Mouse (Mus musculus) spleen, postnatal 4 days (tissue): ENCODE measurements around the gene Srrm4.

Experiments
- DNase-seq, 2 experiments: peaks; one replicate each; pipeline ENCODE4 v3.0.0; 2022; ENCODE audit warnings: low spot score in 2 of 2

Srrm4 gene

DNA sequence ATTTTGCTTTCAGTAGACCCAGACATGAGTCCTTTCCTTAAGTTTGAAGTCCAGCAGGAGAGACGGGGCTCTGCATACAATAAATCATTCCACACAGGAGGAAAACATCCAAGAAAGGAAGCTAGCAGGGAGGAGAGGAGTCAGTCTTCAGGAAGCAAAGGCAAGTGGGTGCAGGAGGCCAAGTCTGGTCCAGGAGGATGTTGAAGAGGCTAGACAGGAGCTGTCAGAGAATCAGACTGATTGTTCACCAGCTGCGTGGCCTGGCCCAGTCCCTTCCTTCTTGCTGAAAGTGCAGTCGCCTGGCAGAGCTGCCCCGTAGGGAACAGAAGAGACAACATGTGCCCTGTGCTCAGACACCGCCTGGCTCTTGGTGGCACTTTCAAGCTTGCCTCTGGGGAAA, 100.8 kb downstream of the Srrm4 start:
- DNase-seq, result no peak

DNA sequence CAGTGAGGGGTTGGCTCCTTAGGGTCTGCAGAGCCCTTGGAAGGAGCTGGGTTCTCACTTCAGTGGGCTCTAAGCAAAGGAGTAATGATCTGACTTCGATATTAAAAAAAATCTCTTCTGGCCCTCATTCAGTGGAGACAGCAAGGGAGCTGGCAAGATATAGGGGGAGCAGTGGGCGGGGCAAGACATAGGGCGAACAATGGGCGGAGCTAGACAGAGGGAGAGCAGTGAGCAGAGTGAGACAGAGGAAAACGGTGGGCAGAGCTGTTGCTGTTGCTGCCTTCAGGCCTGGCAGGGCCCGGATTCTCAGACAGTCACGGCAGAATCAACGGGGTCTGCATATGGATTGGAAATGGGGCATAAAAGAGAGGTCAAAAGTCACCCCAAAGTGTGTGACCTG, 102.0 kb downstream of the Srrm4 start:
- DNase-seq, result no peak

DNA sequence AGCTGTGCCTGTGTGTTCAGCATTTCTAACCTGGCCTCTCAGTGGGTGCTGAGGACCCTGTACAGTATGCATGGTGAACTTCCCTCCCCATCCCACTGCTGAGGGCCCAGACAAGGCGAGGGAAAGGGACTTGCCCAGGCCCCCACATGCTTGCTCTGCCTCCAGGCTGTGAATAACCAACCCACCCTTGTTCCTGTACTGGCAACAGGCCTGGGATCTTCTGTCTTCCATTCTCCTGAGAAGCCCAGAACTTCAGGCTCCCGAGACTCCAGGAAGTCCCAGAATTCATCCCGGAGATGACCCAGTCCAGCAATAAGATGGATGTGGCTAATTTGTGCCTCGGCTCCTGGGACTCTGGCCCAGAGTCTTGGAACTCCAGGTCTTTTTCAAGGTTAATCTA, 105.5 kb downstream of the Srrm4 start:
- no peak for DNase-seq

DNA sequence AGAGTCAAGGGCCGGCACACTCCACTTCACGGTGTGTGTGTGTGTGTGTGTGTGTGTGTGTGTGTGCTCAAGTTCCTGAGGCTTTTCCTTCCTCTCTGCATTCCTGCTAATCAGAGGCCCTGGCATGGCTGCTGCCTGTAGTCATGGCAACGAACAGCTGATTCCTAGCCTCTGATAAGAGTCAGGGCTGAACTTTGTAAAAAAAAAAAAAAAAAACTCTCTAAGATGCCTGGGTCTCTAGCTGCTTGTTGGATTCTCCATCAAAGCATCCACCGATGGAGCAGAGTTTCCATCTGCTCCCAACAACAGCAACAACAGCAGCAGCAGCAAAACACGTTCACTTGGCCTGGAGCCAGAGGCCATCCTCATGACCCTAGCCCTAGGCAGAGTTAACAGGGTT, 106.5 kb downstream of the Srrm4 start:
- DNase-seq, result no peak

DNA sequence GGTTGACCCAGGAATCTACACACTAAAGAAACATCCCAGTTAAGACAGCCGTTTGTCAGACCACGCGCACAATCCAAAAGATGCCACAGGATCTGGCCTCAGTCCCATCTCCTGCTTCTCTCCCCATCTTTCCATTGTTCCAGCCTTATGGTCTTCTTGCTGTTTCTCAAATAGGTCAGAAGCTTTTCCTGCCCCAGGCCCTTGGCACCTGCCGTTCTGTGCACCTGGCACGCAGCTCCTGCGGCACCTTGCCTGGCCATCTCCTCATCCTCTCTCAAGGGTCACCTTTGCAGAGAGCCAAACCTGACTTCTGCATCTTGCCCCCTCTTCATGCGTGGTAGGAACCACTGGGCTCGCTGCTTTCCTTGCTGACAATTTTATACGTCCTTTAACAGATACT, 107.4 kb downstream of the Srrm4 start:
- DNase-seq, result no peak

DNA sequence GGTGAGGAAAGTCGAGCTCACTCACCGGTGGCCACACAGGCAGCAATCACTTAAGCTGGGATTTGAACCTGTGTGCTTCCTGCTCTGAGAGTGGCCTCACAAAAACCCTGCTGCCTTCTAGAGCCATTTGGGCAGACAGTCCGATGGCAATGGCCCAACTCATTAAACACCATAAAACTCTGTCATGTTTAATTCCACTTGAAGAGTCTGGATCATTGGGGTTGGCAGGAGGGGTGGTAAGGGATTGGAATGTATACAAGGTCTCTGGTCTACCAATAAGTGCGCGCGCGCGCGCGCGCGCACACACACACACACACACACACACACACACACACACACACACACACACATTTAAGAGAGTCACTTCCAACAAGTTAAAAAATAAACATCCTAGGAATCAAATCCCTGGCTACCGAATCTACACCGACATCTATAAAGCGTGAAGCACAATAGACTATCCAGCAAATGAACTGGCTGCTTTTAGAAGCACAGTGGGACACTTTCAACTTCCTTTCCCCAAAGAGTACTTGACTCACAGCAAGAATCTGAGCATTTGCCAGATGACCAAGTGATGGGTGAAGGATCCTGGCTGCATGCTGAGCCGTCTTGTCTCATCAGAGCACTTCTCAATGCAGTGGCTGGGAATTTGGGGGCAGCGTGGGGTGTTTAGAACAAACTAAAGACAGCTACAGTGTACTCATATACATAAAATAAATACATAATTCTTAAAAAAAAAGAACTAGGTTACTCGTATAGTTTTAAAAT, 112.8 kb downstream of the Srrm4 start:
- DNase-seq, result no peak

DNA sequence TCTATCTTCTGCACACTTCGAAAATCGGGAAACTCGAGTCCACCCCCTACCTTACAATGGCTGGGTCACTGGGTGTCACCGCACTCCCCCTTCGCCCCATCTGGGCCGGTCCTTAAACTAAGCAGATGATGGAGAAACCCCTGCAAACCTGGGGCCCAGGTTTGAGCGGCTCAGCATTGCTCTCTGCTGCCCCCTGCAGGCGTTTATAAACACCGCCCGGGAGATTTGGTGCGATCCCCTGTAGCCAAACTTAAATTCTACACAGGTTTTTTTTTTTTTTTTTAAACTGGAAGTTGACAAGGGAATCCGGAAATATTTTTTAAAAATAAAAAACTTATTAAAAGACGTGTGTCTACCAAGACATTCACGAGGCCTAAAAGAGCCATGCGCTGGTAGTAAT, 115.6 kb downstream of the Srrm4 start:
- DNase-seq, result no peak

DNA sequence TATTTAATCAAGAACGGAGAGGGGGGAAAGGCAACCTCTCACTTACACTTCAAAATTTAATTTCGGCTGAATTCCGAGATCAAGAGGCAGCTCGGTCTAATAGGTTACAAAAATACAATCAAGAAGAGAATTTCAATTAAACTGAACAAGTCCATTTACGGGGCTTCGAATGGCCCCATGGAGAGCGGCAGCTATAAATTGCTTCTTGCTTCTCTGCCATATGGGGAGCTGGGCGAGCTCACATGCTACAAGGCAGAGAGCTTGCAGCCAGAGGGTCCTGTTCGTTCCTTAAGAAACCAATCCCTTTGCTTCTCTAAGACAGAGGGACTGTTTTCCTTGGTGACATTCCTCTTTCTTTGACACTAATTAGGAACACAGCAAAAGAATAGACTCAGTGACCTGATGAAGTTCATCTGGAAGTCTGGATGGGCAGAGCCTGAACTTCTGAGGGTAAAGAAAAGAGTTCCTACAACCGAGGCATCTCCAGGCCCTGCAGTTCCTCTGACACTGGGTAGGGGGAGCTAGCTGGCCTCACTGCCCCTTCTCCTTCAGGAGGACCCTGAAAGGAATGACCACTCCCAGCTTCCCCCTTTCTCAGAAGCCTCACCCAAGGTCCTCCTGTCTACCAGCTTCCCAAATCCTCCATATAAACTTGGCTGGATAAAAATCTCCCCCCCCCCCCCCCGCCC, 130.1 kb downstream of the Srrm4 start:
- DNase-seq, result no peak

DNA sequence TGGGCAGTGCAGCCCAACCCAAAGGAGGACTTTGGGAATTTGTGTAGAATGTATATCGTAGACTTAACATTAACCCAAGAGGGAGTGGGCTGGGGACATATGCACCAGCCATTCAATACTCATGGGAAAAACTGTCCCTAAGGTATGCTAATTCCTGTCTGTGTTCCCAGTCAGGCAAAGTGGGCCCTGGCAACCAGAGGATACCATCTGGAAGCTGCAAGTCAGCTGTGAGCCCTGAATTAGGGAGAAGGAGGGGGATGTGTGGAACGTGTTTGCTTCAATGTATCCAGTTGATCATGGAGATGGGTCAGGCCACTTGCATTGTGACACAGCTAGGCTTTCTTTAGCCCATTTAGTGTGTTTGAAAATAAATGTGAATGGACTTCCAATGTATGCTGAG, 131.6 kb downstream of the Srrm4 start:
- DNase-seq, result no peak

DNA sequence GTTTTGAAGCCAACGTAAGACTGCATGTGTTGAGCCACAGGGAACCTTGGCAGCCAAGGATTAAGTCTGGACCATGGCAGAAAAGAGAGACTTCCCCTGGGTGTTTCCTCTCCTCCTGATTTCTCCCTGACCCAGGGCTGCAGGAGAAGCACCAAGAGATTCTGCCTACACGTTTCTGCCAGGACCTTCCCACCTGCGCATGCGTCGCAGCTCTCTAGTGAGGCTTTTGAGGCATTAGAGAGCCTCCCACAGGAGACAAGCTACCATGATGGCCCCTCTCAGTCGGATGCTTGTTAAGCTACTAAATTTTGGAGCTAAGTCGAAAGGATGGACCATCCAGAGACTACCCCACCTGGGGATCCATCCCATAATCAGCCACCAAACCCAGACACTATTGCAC, 133.8 kb downstream of the Srrm4 start:
- no peak for DNase-seq

DNA sequence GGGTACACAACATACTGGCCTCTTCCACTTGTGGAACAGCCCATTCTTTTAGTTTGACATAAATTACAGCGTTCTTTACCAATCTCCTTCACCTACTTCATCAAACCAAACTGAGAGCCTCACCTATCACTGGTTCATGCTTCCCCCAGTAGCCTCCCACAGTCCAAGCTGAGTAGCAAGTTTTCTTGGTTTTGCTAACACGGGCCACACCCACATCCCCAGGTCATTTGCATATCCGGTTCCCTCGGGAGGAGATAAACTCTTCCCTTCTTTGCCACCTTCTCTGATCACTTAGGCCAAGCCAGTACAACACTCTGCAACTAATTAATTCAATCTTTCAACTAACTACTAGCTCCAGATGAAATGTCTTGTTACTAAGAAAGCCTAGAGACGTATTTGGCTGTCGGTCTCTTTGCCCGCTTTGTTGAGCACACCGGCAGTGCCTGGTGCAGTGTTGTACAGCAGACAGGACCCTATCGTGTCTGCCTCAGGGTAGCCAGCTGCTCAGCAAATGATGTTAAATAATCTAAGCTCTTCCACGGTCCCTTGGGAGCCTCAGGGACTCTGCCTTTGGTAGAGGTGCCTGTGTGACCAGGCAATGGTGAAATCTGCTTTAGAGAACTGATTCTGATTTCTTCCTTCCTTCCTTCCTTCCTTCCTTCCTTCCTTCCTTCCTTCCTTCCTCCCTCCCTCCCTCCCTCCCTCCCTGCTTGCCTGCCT, 134.7 kb downstream of the Srrm4 start:
- DNase-seq, result no peak

DNA sequence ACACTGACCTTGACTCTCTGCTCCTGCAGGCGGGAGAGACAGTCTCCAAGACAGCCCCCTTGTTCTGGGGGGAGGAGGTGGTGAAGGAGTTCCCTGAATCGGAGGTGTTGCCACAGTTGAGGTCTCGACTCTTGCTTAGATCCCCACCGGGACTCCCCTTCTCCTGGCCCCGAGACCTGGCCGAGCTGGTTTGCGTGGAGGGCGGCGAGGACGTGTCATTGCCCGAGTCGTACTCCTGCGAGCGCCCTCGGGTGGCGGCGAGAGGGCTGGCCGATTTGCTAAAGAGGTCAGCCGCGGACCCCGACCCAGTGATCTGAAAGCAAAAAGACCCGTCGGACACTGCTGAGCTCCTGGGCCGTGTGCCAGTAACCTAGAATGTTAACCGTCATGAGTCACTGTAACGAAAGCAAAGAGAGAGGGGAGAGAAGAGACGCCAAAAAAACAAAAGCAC, 138.2 kb downstream of the Srrm4 start:
- no peak for DNase-seq

DNA sequence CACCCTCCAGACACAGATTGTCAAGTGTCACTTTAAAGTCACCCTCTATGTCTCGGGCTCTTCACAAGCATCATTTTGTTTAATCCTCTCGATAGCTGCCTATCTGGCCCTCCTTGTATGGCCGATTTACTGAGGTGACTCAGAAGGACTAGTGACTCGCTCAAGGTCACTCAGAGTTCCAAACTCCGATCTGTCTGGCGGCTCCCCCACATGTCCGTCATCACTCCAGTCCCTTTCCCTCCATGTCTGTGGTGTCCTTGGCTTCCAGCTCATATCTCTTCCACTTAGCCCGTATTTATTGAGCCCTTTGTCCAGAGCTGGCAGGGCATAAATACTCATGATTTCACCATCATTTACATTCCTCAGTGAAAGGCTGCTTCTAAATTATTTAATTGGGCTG, 140.7 kb downstream of the Srrm4 start:
- no peak for DNase-seq

DNA sequence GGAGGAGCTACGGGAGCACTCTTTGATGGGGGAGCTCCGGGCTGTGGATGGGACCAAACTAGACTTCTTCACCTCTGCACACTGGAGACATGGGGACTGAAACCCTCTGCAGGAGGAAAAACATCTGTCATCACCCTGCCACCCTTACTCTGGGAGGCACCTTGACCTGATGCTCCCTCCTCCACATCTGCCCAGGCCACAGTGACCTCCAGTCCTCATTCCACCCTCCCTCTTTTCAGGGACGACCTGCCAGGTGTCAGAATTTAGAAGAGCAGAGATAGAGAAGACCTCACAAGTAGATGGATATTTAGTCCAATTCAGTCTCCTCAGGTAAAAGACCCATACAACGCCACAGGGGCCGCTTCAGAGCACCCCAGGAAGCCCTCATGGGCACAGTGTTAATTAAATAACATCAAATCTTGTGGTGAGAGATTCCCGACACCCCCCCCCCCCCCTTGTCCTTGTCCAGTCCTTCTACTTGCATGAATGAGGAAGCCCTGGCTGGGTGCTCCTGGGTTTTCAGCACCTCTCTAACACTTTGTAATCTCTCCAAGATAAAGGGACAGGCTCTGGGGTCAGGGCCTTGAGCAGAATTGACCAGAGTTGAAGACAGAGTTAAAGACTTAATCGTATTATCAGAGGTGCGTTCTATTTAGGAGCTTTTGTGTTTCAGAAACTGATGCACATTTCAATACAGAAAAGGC, 141.9 kb downstream of the Srrm4 start:
- no peak for DNase-seq

DNA sequence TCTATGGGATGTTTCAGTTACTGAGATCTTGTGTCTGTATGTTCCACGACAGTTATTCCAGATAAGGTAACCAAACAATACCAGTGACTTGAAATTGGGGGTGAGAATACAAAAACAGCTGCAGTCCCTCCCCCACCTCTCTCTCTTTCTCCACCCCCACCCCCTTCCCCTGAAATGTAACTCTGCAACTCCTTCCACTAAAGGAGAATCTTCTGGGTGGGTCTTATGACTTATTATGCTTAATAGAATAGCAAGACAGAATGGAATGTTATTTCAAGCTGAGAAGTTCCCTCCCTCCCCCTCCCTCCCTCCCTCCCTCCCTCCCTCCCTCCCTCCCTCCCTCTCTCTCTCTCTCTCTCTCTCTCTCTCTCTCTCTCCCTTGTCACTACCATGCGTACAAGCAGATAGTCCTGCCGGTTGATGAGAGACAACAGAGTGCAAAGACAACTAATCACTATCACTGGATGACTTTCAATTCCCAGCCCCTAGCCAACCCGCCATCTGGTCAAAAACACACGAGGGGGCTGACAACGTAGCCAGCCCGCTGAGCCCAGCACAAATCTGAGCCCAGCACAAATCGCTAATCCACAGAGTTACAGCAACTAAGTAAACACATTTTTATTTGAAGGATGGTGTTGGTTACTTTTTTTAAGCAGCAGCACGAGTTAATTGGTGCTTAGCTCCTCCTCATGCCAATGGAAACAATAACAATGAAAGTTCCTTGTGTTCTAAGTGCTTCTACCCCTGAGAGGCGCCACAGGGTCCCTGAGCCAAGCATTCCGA, 143.0 kb downstream of the Srrm4 start:
- DNase-seq, result no peak

DNA sequence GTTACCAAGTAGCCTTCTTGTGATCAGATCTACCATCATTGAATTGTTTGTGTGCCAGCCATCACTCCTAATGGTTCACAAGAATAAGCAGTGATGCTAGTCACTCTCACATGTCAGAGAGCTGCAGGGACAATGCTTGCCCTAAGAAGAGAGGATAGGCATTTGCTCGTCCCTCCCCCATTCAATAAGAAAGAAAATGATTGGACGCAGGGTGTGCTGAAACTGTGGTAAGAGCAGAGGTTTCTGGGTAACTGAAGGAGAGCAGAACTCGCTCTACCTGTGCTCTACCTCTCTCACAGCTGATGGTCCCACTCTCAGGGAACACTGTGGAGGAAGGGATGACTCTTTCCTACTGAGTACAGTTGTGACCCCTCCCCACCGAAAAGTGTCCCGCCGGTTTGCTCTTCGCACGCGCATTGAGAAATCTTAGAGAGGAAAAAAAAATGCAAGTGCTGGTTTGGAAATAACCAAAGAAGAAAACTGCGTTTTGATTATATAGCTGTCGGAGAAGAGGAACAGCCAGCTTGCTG, 143.7 kb downstream of the Srrm4 start:
- no peak for DNase-seq

DNA sequence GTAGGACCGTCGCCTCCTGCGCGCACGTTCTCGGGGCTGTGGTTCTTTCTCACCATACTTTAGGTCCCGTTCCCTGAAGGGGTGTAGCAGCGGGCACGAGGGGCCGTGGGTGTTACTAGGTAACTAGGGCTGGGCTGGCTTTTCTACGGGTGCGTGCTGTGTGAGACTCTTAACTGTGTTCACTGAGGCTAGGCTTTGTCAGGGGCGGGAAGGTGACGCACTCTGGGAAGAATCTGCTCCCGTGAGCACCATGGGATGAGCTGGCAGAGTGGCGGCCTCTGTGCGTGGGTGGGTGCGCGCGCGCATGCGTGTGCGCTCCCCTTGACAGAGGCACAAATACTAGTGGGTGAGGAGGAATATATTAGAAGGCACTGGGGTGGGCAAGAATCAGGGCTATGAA, 145.1 kb downstream of the Srrm4 start:
- no peak for DNase-seq

DNA sequence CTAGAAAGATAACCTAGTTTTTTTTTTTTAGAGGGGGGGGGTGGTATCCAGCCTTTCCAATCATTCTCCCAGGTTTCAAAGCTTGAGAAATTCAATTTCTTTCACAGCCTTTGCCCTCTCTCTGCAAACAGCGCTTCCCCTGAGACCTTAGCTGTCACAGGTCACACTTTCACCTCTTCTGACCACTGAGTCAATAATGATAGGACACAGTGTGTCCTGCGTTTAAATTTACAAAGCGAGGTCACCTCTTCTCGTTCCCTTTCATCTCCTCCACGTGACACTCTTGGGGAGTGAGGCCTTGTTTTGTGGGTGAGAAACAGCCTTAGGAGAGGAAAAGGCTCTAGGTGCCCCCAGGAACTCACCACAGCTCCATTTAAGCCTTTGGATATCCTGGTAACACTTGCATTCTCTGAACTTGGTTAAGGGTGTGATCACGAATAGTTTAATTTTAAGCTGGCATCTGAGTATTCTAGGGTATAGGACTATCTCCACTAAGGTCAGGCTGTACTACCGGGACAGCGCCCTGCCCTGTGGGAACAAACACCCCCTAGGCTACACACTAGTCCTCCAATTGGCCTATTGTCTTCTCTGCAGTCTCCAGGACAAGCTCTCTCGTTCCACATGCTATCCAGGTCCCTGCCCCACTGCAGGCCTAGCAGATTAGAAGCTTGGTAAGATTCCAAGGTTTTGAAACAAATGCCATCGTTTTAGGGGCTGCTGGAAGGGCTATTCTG, 145.8 kb downstream of the Srrm4 start:
- DNase-seq, result no peak

DNA sequence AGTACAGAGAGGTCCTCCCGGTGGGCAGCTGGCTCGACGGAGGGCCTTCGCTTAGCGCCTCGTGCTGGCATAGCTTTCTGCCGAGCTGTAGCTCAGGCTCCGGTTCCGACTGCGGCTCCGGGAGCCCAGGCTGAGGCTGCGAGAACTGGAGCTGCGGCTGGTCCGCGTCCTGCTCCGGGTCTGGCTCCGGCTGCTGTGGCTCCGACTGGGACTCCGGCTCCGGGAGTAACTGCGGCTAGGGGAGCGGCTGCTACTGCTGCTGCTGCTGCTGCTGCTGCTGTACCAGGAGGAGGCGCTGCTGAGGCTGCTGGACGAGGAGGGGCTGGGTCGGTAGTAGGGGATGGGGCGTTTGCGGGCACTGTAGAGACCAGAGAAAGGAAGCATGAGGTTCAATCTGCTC, 147.1 kb downstream of the Srrm4 start:
- DNase-seq, result no peak

DNA sequence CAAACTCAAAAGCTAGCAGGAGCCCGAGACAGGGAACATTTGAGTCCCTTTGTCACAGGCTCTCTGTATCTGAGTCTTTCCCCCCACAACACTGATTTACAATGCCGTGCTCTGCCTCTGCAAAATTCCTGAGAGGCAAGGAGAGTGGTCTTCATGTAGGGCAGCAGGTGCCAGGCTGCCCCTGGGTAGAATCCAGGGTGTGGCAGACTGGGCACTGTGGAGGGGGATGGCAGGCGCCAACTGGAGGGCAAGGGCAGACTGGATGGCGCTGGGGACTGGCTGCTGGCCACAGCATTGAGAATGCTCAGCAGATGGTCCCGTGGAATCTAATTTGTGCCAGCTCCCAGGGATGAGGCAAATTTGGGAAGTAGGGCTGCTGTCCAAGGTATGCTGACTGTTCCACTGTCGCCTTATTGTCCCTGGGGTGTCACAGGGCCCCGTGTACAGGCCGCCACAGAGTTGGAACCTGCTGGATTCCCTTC, 148.1 kb downstream of the Srrm4 start:
- no peak for DNase-seq
